Mouse (Mus musculus): ENCODE results near the gene Cnot11.

Cnot11 gene

GRCm38 (mm10) chr1:39535515-39536311, 921 bp downstream of the Cnot11 start:
- DNase-seq, result peak; percentile 99

GRCm38 (mm10) chr1:39536701-39537100, 1.9 kb downstream of the Cnot11 start:
- peak; percentile 42 for DNase-seq

- no peak for DNase-seq
Measured at GRCm38 (mm10) chr1:39537631-39538380, 3.0 kb downstream of the Cnot11 start.

- no peak for DNase-seq
Measured at GRCm38 (mm10) chr1:39540592-39540991, 5.8 kb downstream of the Cnot11 start.

GRCm38 (mm10) chr1:39545589-39545988, 10.8 kb downstream of the Cnot11 start:
- no peak for DNase-seq

GRCm38 (mm10) chr1:39546160-39546866, 11.5 kb downstream of the Cnot11 start:
- no peak for DNase-seq

- no peak for DNase-seq
Measured at GRCm38 (mm10) chr1:39547238-39547637, 12.4 kb downstream of the Cnot11 start.

GRCm38 (mm10) chr1:39549831-39550230, 15.0 kb downstream of the Cnot11 start:
- no peak for DNase-seq

GRCm38 (mm10) chr1:39555556-39556415, 21.0 kb downstream of the Cnot11 start:
- no peak for DNase-seq

GRCm38 (mm10) chr1:39559009-39559408, 24.2 kb downstream of the Cnot11 start:
- DNase-seq, result no peak

- DNase-seq, result peak; percentile 34
Measured at GRCm38 (mm10) chr1:39561920-39562319, 27.1 kb downstream of the Cnot11 start.

- no peak for DNase-seq
Measured at GRCm38 (mm10) chr1:39563161-39563560, 28.4 kb downstream of the Cnot11 start.

- no peak for DNase-seq
Measured at GRCm38 (mm10) chr1:39564603-39565002, 29.8 kb downstream of the Cnot11 start.

- no peak for DNase-seq
Measured at GRCm38 (mm10) chr1:39568079-39568478, 33.3 kb downstream of the Cnot11 start.

- DNase-seq, result no peak
Measured at GRCm38 (mm10) chr1:39571653-39572052, 36.9 kb downstream of the Cnot11 start.

- peak; percentile 22 for DNase-seq
Measured at GRCm38 (mm10) chr1:39573890-39574289, 39.1 kb downstream of the Cnot11 start.

- no peak for DNase-seq
Measured at GRCm38 (mm10) chr1:39575778-39576375, 41.1 kb downstream of the Cnot11 start.

- peak; percentile 53 for DNase-seq
Measured at GRCm38 (mm10) chr1:39576431-39577243, 41.8 kb downstream of the Cnot11 start.

- DNase-seq, result peak; percentile 95
Measured at GRCm38 (mm10) chr1:39577253-39577705, 42.5 kb downstream of the Cnot11 start, which contains the start of gene Rnf149. Gene Rnf149, minus strand, starts transcription at chr1:39577405.

GRCm38 (mm10) chr1:39578446-39578845, 43.7 kb downstream of the Cnot11 start:
- DNase-seq, result no peak

GRCm38 (mm10) chr1:39579139-39579538, 44.3 kb downstream of the Cnot11 start:
- no peak for DNase-seq

Measured in kidney, adult 9 months (tissue).